Mouse (Mus musculus): ENCODE measurements at regions not wholly inside any gene's neighbourhood (a gene's known extent, or its start where the extent isn't known, plus 50 kb on each side); places are given as distances from the start of the nearest gene placed in this dataset.

DNA sequence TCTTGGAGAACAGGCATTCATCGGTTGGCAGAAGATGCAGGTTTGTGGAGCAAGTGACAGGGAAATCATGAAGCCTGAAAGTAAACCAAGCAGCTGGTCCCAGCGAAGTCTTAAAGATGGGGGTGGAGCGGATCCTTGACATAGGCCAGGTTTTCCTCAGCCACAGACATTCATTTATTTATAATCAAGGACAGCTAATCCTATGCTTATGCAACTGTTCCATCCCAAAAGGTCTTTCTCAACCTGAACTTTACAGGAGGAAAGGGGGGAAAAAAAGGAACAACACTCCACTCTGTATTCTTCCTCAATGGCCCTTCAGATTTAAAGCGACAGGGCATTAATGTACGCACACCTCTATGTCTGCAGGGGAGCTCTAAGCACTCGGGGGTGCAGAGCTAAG lies 121.6 kb downstream of the Gadd45g start:
- TF ChIP-seq GABPA (IDR thresholded peaks at IDR 0.05; ENCODE audit: low read depth, low read length): no peak
- TF ChIP-seq CTCF (IDR thresholded peaks at IDR 0.05 in 2 of 3, conservative IDR thresholded peaks at IDR 0.05 in 1 of 3; ENCODE audit: control insufficient read depth in 1 of 3, insufficient read depth in 1 of 3, low read depth in 2 of 3, low read length in 3 of 3, poor library complexity in 1 of 3, severe bottlenecking in 1 of 3): no peak
- TF ChIP-seq UBTF (IDR thresholded peaks at IDR 0.05; ENCODE audit: borderline replicate concordance, insufficient read depth, low read depth, low read length): no peak
- no peak for TF ChIP-seq RAD21 (IDR thresholded peaks at IDR 0.05; ENCODE audit: low read depth, low read length)
- no peak for TF ChIP-seq TCF12 (IDR thresholded peaks at IDR 0.05; ENCODE audit: low read depth, low read length)
- TF ChIP-seq MYB (IDR thresholded peaks at IDR 0.05; ENCODE audit: low read depth, low read length): no peak
- TF ChIP-seq HCFC1 (IDR thresholded peaks at IDR 0.05; ENCODE audit: low read depth, low read length): no peak
- TF ChIP-seq USF1 (IDR thresholded peaks at IDR 0.05; ENCODE audit: low read depth, low read length): no peak

Measured in MEL (cell line).